Mouse (Mus musculus): ENCODE results near the gene Hmg20b.

The Hmg20b gene

DNA sequence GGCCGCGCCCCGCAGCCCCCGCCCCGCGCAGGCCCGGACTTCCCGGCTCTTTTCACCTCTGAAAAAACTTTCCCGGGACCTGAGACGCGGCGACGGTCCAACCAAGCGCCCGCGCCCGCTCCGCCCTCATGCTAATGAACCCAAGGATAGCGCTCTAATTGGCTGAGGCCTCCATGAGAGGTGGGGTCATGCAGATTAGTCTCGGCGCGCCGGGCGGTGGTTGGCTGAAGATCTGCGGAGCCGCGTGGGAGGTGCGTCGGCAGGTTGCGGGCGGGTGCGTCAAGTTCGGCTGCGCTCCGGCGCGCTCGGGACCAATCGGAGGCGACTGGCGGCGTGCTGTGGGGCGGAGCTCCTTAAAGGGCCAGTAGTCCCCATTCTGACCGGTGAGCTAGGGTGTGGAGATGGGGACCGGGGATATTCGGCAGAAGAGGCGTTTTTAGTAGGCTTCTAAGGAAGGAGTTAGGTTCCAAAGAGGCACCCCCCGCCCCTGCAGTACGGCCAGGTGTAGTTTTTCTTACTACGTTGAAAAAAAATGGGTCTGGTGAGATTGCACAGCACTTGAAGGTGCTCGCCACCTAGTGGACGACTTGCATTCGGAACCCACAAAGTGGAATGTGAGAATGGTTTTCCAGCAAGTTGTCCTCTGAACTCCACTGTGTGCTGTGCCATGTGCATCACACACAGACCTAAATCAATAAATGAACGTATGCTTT lies at the start of gene Hmg20b:
Hmg20b (minus strand) TSS at position 130 of the 713 bp plus-strand sequence.
- in situ Hi-C loops (cut with MboI, MseI) = no loop called here

DNA sequence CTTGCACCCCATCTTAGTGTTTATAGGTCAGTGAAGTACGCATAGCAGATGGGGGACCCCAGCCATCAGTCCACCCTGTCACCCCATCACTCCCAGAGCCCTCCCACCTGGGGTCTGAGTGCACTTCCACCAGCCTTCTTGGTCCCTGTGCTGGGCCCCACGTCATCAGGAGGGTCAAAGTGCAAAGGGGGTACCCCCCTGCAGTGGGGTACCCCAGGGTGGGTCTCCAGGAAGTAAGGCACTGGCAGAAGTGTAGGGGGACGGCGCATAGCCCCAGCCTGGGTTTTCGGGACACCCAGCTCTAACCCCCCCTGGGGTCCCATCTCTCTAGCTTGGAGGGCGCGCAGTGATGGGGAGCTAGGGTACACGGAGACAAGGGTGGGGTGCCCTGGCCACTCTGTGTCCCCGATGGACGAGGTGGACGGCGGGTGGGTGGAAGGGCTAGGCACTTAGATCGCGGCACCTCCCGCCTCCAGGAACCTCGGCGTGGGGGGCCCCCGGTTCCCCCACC lies 49.6 kb upstream of the Hmg20b start:
- in situ Hi-C loops (cut with MboI, MseI) = no loop called here

GRCm38 (mm10) chr10:81399296-81399695 lies 49.0 kb upstream of the Hmg20b start:
- in situ Hi-C loops (cut with MboI, MseI) = no loop called here

DNA sequence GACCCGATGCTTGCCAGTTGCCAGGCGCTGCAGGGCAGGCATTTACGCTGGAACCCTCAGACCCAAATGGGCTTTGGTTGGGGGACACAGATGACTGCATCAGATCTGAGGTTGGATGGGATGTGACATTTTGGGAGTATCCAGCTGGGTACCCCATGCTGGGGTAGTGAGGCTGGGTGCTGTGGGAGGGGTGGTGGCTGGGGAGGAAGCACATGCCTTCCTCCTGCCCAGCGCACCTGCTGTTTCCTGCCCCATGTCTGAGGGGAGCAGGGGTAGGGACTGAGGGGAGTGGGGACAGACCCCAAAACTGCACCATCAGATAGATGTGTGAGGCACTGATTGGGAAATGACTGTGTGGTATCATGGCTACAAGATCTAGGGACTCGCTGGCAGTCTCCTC lies 46.5 kb upstream of the Hmg20b start:
- in situ Hi-C loops (cut with MboI, MseI) = no loop called here

- in situ Hi-C loops (cut with MboI, MseI) = no loop called here
Observed at GRCm38 (mm10) chr10:81395865-81396264, 45.6 kb upstream of the Hmg20b start.

- in situ Hi-C loops (cut with MboI, MseI) = no loop called here
Observed at GRCm38 (mm10) chr10:81395127-81395526, 44.8 kb upstream of the Hmg20b start.

GRCm38 (mm10) chr10:81393456-81394063 lies 43.3 kb upstream of the Hmg20b start:
- in situ Hi-C loops (cut with MboI, MseI) = loop anchor here (5.0 kb wide), 3 partner anchors 49 to 139 kb away; no protein-coding TSS in a partner anchor

- in situ Hi-C loops (cut with MboI, MseI) = loop anchor here (5.0 kb wide), 3 partner anchors 50 to 140 kb away; no protein-coding TSS in a partner anchor
Observed at GRCm38 (mm10) chr10:81392781-81393185, 42.5 kb upstream of the Hmg20b start, which contains the start of gene Smim24. Gene Smim24 (plus strand): TSS chr10:81393051.

DNA sequence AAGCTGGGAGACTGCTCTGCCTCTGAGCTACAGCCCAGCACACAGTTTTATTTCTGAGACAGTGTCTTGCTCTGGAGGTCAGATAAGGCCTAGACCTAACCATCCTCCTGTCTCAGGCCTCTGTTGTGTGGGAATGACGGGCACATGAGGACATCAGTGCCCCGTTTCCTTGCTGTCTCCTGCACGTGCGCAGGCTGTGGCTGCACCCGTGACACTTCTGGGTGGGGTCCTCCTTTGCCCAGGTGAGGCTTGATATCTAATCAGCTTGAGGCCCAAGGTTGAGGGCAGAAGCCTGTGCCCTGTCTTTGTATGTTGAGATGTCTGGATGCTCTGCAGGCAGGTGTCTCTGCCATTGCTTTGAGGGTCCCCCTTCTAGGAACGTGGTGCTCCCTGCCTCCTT lies 42.0 kb upstream of the Hmg20b start:
- in situ Hi-C loops (cut with MboI, MseI) = loop anchor here (5.0 kb wide), 3 partner anchors 50 to 140 kb away; no protein-coding TSS in a partner anchor

- in situ Hi-C loops (cut with MboI, MseI) = loop anchor here (5.0 kb wide), 3 partner anchors 52 to 142 kb away; no protein-coding TSS in a partner anchor
Observed at GRCm38 (mm10) chr10:81390678-81390965, 40.3 kb upstream of the Hmg20b start.

- in situ Hi-C loops (cut with MboI, MseI) = loop anchor here (5.0 kb wide), 3 partner anchors 52 to 142 kb away; no protein-coding TSS in a partner anchor
Observed at GRCm38 (mm10) chr10:81389801-81390677, 39.8 kb upstream of the Hmg20b start.

GRCm38 (mm10) chr10:81389373-81389772 lies 39.1 kb upstream of the Hmg20b start:
- in situ Hi-C loops (cut with MboI, MseI) = no loop called here

- in situ Hi-C loops (cut with MboI, MseI) = no loop called here
Observed at GRCm38 (mm10) chr10:81388505-81389055, 38.3 kb upstream of the Hmg20b start, which contains the start of gene Gm48552. Gene Gm48552 (plus strand): TSS chr10:81389005.

- in situ Hi-C loops (cut with MboI, MseI) = no loop called here
Observed at GRCm38 (mm10) chr10:81387716-81388115, 37.4 kb upstream of the Hmg20b start.

- in situ Hi-C loops (cut with MboI, MseI) = no loop called here
Observed at GRCm38 (mm10) chr10:81385603-81386306, 35.5 kb upstream of the Hmg20b start.

DNA sequence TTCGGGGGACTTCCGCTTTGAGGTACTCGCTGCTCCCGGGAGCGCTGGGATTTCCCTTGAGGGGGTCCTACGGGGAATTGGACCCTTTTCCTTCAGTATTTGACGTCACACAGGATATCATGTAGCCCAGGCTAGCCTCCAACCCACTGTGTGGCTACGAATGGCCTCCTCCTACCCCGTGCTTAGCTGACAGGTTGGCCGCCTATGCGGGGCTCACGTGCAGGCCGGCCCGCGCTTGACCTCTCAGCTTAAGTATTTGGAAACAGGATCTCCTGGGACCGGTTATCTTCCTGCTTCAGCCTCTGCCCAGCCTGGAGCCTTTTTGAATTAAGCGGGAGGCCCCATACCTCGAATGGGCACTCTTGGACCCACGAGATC lies 34.3 kb upstream of the Hmg20b start:
- in situ Hi-C loops (cut with MboI, MseI) = no loop called here

DNA sequence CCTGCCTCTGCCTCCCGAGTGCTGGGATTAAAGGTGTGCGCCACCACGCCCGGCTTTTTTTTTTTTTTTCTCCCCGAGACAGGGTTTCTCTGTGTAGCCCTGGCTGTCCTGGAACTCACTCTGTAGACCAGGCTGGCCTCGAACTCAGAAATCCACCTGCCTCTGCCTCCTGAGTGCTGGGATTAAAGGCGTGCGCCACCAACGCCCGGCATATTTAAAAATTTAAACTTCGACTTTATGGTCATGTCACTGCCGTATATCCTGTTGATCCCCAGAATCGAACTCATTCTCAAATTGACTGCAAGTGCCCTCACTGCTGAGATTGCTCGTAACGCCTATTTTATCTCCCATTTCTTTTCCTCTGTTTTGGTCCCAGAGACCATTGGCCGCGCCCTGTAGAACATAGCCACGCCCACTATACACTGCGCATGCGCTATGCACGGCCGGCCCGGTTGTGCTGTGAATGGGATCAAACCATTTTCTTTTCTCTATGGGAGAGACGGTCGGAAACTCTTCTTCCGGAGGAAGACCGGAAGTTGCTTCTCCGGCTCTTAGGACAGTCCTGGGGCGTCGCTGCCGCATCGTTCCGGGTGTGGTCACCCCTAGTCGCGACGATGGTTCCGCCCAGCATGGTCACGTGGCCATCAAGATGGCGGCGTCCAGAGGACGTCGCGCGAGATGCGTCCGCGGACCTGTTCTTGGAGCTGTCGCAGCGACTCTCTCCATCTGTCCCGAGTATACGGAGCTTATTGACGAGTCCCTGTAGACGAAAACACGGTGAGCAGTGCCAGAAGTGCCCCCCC lies 33.7 kb upstream of the Hmg20b start, which contains the start of the genes Dohh and Gm48551:
Dohh (plus strand) TSS at position 627 of the 803 bp plus-strand sequence.
Gm48551 (plus strand) TSS at position 665 of the 803 bp plus-strand sequence.
- in situ Hi-C loops (cut with MboI, MseI) = no loop called here

- in situ Hi-C loops (cut with MboI, MseI) = no loop called here
Observed at GRCm38 (mm10) chr10:81382039-81382438, 31.8 kb upstream of the Hmg20b start.

GRCm38 (mm10) chr10:81379809-81380378 lies 29.6 kb upstream of the Hmg20b start:
- in situ Hi-C loops (cut with MboI, MseI) = no loop called here
